Mouse (Mus musculus): ENCODE results near the gene Rufy3.

Gene Rufy3

GRCm38 (mm10) chr5:88688583-88689187 is 123.8 kb downstream of the Rufy3 start:
- DNase-seq: no peak

- DNase-seq: peak; percentile 14
These were observed 124.6 kb downstream of the Rufy3 start for GRCm38 (mm10) chr5:88689279-88689938.

DNA sequence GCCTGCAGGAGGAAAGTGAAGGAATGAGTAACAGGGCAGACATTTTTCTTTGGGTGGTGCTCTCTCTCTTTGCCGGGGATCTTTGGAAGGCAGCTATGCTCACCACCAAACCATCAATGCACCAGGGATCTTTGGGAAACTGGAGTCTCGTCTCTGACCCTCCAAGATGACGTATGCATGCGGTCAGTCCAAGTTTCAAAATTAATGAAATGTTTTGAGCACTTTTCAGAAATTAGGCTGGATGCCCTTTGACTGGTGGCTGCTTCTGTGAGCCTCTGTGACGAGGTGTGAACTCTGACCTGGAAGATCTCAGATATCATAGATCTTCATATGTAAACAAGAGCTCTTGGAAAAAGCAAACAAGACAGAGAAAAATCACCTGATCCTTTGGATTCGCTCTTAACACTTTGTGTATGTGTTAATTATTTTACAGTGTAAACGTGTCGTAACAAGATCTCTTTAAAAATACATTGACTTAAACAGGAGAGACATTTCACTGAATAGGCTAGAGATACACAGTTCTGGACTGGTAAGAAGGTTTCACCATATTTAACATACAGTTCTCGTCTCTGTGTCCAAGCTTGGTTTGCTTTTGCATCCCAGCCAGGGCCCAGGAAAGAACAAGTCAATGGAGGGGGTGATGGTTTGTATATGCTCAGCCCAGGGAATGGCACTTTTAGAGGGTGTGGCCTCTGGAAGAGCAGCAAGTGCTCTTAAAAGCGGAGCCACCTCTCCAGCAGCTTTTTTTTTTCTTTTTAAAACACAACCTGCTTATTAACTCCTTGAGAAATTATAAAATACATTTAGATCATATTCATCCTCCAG is 126.1 kb downstream of the Rufy3 start:
- no peak for DNase-seq

DNA sequence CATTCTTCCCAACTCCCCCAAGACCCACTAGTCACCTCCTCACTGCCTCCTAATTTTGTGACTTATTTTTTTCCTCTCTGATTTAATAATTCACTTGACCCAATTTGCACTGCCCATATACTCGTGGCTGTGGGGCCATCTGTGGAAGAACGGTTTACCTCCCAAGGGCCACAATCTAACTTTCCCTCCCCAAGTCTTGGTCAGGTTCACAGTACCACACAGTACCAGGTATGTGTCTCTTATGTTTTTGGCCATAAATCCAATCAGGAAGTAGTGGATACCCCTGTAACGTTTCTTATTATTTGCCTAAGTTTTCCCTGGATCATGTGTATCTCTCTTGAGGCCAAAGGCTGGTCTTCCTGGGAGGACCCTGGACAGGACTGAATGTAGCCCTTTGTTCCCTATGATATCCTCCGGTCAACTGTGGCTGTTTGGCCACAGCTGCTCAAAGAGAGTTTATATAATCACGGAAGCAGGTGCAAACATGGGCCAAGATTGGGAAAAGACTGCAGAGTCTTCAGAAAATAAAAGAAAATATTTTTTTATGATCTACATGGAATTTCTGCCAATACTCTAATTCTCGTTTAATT is 126.8 kb downstream of the Rufy3 start:
- DNase-seq: no peak

DNA sequence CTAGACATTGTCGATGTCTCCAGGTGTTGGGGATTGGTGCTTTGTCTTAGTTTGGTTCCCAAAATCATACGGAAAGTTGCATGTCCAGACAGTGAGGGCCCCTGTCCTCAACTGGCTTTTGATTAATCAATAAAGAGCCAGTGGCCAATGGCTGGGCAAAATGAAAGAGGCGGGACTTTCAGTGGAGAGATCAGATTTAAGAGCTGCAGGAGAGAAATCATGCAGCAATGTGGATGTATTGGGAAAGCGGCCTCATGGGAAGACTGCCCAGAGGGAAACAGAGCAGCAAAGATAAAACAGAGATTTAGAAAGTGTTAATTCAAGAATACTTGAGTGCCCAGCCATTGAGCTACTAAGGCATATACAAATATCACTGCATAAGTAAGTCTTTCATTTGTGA is 127.7 kb downstream of the Rufy3 start:
- DNase-seq: no peak

DNA sequence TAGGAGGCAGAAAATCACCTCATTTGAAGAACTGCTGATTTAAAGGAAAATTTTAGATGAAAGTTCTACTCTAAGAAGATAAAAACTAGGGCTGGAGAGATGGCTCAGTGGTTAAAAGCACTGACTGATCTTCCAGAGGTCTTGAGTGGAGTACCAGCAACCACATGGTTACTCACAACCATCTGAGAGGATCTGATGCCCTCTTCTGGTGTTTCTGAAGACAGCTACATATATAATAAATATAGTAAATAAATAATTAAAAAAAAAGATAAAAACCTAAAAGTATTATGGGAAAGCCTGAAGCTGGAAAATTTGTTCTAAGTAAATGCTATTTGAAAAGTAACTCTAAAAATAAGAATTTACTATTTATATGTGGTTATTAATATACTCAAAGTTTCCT is 128.2 kb downstream of the Rufy3 start:
- DNase-seq: no peak

GRCm38 (mm10) chr5:88697291-88697690 is 132.5 kb downstream of the Rufy3 start:
- DNase-seq: no peak

DNA sequence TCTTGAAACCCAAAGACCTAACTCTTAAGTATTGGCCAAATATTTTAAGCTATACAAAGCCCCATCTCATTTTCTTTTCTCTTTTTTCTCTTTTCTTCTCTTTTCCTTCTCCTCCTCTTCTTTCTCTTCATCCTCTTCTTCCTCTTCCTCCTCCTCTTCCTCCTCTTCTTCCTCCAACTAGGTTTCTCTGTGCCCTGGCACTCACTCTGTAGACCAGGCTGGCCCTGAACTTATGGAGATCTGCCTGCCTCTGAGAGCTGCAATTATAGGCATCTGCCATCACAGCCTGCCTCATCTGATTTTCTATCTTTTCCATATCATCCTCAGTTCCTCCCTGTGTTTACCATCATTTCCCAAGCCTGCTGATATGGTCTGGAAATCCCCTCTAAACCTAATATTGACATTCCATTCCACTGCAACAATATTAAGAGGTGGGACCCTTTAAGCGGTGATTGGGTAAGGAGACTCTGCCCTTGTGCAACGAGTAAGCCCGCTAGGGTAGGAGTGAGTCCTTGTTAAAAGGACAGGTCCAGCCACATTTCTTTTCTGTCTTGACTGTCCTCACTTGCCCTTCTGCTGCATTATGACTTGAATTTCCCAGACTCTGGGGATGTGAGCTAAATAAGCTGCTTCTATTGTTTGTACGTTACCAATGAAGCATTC is 134.5 kb downstream of the Rufy3 start:
- DNase-seq: no peak
